Mouse (Mus musculus): ENCODE measurements around the gene Supt4a.

Gene Supt4a

DNA sequence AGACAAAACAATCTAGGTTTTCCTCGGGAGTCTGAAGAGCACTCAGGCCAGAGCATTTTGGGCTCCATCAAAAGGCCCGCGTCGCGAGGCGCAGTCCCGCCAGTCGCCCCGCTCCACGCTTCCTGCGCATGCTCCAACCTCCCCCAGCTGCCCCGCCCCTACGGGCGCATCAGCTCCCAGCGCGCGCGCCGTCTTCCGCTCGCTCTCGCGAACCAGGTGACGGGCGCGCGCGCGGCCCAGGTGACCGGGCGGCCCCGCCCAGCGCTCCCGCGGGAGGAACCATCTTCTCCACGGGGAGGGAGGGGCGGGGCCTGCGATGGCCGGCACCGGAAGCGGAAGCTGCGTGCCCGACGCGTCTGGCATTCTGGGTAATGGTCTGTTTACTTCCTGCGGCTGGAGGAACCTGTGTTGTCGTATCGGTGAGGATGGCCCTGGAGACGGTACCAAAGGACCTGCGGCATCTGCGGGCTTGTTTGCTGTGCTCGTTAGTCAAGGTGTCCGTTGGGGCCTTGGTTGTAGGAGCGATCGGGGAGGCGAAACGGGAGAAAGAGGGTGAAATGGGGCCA lies at the start of gene Supt4a:
Supt4a (plus strand) TSS at position 378 of the 566 bp plus-strand sequence.
- DNase-seq (ENCODE audit: low spot score in 2 of 2): peak; percentile 95 to 97

DNA sequence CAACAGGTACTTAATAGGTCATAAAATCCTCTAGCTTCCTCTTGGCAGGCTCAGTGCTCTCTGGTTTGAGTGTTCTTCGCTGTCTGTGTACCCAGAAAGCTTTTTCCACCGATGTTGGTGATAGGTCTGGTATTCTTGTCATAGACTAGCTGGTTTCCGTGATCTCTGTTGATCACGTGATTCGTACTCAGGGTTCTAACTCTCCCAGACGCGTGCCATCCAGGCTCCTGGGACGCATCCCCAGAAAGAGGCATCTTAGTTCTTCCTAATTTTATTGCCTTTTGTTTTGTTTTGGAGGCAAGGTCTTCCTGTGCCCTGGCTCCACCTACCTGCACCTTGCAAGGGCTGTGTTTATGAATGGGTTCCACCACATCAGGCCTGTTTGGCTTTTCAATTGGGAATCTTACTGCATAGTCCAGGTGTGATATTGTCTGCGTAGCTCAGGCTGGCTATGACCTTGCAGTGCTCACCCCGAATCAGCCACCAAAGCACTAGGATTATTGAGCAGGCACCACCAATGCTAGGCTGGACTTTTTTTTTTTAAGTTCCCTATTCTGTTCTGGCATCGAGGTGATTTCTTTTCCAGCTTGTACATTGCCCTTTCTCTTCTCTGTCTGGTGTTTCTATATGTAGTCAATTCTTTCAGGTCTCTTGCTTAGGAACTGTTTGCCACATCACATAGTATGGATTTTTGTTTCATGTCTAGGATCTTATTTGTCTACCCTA lies 48.7 kb upstream of the Supt4a start:
- DNase-seq (ENCODE audit: low spot score in 2 of 2): no peak

DNA sequence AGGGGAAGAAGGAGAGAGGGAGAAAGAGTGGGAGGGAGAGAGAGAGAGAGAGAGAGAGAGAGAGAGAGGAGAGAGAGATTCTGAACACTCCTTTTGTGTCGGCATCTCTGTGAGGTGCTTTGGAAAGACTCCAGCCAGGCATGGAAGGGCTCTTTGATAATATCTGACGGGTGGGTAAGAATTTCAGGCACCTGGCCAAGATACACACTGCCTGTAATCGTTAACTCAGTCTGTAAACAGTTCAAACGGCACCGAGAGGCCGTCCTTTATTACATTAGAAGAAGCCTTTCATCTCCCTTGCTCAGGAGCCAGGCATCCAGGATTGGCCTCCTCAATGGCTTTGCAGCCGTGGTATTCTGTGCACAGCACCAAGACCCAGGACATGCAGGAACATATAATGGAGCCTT lies 47.9 kb upstream of the Supt4a start:
- peak; percentile 69 to 72 for DNase-seq (ENCODE audit: low spot score in 2 of 2)

DNA sequence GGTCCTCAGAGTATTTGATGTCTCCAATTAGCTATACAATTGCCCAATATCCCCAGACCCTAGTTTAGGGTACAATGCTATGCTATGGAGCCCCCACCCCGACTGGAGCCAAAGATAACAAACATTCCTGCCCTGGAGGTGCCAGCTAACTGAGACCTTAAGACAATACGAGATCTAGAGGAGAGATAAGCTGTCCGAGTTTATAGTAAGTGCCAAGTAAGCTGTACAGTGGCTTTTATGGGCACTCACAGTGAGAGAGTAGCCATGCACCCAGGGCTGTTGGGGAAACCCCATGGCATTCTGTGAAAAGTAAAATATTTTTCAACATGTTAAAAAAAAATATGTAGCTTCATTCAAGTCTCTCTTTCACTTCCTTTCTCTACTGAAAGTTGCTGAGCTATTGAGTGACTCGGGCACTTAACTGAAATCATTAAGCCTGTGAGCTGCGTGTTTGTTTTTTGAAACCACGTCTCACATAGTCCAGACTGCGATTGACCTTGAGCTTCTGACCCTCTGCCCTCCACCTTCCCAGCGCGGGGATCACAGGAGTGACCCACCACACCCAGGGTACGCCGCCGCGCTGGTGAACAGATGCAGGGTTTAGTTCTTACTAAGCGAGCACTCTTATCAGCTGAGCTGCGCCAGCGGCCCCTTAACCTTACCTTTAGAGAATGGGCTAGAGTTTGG lies 47.2 kb upstream of the Supt4a start:
- no peak for DNase-seq (ENCODE audit: low spot score in 2 of 2)

DNA sequence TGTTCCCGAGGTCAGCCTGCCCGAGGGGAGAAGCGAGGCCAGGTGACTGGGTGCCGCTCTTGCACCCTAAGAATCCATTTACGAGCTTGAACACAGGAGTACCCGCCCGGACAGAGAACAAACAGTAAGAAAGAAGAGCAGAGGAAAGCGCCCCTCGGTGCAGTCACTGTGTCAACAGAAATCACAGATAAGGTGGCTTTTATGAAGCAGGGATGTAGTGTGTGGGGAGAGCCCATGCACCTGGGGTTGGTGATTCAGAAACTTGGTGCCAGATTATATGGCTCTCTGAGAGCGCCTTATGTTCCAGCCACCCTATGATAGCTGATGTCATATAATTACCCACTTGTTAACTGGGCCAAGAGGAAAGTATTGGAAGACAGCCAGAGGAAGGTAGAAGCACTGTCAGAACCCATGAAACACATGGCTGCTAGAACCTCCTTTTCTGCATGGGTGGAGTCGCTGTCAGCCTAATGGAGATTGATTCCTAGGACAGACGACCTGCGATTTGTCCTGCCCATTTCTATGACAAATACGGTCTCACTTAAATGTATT lies 40.1 kb upstream of the Supt4a start:
- DNase-seq (ENCODE audit: low spot score in 2 of 2): no peak

DNA sequence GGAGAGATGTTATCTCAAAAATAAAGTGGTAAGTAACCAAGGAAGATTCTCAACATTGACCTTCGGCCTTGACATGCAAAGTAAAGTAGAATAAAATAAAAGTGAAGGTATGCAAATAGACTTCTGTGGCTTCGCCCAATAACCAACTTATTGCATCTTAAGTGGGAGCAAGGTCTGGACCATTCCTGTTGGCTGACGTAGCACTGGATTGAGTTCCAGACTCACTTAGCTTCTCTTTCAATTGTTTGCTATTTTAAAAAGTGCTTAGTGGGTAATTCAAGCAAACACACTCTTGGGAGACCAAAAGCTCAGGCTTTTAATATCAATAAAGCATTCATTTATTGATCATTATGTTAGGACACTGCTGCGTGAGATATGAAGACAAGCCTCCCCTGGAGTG lies 39.2 kb upstream of the Supt4a start:
- DNase-seq (ENCODE audit: low spot score in 2 of 2): no peak

DNA sequence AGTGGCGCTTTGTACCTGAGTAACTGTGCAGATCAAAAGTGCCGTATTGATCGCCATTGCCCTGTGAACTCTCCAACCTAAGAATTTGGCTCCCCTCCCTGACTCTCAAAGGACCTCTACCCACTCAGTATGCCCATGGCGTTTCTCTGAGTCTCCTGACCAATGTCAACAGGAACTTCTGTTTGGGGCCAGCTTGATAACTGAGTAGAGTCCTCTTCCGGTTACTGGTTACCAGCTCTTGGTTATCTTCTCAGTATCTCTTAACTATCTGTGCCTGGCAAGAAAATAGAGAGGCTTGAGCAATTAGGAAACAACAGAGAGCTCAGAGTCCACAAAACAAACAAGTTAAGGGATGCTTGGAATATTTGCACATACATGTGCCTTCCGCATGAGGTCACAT lies 36.2 kb upstream of the Supt4a start:
- no peak for DNase-seq (ENCODE audit: low spot score in 2 of 2)

DNA sequence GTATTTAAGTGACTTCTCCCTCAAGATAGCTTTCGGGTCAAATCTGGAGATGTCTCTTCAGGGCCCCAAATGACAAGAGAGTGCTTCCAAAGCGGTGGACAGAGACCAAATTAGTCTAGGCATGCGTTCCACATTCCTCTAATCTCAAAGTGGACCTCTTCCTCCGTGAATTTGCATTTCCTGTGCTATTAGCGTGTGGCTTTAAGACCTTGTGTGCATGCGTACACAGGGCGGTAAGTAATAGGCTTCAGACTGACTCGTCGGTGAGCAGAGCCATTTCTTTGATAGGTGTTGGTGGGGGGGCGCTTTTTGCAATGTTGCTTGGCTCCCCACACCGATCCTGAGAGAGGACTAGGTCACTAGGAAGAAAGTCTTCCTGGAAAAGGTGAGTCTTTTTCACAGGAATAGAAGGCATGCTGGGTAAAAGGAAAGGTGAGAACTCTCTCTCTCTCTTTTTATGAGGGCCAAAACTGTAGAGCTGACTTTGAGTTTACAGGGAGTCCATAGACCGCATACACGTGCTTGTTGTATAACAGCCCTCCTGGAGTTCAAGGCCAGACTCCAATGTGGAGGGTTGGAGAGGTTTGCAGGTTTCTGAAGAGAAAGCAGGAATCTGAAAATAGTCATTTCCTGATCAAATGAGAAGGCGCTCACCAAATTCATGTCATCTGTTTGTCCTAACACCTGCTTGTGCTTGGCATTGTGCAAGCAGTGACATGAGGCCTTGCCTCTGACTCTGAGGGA lies 35.3 kb upstream of the Supt4a start:
- DNase-seq (ENCODE audit: low spot score in 2 of 2): no peak

DNA sequence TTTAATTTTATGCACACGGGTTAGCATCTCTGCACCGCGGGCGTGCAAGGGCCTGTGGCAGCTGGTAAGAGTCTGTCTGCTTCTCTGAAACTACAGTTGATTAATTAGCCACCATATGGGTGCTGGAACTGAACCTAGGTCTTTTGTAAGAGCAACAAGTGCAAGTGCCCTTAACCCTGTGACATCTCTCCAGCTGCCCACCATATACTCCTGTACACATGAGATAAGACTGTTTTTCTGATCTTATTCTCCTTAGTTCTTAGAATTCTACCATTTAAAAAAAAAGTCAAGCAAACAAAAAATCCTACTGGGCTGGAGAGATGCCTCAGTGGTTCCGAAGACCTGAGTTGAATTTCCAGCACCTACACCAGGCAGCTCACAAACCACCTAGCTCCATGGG lies 33.7 kb upstream of the Supt4a start:
- DNase-seq (ENCODE audit: low spot score in 2 of 2): no peak

DNA sequence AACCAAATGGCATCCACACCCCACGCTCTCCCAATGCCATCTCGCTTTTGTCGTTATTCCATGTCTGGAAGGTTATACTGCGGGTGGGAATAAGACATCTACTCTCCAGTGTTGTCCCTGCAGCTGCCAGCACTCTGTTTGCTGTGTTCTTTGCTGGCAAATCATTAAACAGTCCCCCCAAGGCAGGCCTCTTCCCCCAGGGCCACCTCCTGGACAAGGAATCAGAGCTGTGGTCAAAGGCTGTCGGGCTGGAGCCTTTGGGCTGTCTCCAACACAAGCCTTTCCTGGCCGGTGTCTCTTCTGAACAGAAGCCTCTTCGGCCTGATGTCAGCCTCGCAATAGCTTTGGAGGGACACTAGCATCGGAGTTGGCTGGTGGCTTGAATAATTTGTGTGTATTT lies 33.1 kb upstream of the Supt4a start:
- DNase-seq (ENCODE audit: low spot score in 2 of 2): no peak

DNA sequence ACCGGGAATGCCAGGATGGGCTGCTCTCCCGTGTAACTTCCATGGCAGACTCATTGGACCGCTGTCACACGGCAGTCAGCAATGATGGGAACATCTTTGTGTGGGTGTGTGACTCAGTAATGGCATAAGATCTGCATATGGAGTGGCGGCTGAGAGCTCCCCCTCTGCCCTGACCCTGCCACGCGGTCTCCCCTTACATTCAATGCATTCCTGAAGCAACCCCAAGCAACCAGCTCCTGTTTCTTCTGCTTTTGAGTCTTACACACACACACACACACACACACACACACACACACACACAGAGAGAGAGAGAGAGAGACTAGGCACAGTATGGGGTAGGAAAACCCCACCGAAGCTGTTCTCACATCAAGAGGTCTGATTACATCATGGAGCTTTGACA lies 29.8 kb upstream of the Supt4a start:
- DNase-seq (ENCODE audit: low spot score in 2 of 2): no peak

DNA sequence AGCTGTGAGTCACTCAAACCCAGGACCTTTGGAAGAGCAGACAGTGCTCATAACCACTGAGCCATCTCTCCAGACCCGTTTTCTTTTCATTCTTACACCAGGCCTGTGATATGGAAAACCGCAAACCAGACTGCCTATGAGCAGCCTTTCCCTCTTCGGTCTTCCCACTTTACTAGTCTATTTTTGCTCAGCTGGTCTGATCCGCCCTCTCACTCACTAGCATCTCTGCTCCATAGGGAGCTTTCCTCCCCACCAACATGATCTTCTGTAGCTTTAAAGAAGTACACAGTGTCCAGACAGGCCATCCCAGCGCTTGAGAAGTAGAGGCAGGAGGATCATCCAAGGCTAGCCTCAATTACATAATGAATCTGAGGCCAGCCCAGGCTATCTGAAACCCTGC lies 28.4 kb upstream of the Supt4a start:
- DNase-seq (ENCODE audit: low spot score in 2 of 2): no peak

DNA sequence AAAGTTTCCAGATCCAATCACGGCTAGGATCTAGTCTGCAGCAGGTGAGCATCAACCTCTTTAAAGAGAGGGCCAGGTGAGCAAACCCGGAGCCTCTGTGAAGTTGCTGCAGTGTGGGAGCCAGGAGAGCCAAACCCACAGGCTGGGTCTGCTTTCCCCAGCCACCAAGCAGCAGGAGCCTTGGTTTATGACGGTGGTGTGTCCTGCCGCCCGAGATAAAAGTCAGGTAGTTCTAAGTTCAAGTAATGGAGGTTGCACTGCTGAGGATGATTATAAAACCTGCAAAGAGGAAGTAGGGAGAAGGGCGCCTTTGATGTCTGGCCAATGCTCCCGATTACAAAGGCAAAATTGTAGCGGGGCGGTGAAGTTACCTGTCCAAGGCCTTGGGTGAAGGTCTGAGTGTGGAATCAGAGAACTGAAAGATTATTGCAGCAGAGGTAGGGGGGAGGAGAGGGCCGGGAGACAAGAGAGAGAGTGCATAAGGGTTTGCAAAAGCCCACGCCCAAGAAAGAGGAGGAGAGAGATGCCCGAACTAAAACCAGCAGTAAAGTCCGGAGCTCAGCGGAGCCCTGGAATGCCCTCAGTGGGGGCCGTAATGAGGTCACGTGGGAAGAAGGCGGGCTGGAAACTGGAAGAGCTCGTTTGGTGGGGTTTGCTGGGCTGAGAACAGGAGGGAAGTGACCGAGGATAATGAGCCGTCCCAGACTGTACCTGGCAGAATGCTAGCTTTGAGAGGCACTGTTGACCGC lies 27.7 kb upstream of the Supt4a start:
- DNase-seq (ENCODE audit: low spot score in 2 of 2): no peak

DNA sequence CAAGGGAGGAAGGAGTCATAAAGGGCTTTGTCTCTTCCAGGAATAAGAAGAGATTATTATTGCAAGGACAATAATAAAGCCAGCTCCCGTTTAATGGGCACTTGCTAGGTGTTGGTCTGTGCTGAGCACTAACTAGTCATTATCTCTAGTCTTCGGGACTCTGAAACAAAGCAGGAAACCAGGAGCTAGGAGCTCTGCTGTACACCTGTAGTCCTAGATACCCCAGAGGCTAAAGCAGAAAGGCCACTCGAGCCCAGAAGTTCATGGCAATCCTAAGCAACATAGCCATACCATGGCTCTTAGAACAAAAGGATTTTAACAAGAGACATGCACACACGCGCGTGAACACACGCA lies 27.1 kb upstream of the Supt4a start:
- no peak for DNase-seq (ENCODE audit: low spot score in 2 of 2)

DNA sequence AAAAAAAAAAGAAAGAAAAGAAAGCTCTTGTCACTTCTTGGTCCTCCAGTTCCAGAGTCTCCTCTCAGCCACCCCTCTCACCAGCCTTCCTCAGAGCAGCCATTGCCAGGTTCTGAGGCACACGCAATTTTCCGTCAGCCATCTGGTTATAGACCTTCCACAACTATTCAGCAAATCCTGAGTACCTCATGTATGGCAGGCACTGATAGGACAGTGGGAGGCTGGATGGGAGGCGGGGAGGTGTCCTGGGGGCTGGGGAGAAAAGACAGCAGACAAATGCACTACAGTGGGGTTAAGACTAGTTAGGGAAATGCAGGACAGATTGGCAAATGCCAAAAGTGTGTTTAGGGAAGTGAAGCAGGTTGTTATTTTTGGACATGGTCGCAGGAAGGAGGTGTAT lies 25.2 kb upstream of the Supt4a start:
- no peak for DNase-seq (ENCODE audit: low spot score in 2 of 2)

DNA sequence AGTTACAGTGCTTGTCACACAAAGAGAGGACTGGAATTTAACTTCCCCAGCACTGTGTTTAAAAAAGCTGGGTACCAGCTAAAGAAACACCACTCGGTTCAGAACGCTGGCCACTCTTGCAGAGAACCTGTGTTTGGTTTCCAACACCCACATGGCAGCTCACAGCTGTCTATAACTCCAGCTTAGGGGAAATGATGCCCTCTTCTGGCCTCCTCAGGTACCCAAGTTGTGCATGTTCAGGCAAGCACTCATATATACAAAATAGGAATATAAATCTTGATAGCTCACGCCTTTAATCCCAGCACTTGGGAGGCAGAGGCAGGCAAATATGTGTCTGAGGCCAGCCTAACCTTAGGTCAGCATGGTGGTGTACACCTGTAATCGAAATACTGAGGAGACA lies 21.4 kb upstream of the Supt4a start:
- no peak for DNase-seq (ENCODE audit: low spot score in 2 of 2)

DNA sequence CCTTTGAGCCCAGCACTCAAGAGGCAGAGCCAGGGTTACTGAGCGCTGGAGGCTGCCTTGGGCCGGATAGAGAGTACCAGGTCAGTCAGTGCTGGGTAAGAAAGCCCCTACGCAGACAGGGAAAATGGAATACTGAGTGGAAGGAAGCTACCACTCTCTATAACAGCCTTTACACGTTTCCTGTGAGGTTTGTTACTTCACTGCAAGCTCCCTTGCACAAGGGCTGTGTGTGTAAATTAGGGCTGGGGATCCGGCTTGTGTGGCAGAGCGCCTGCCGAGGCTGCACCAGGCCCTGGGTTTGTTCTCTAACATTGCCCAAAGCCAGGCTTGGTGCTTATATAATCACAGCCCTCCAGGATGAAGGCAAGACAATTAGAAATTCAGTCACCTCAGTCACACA lies 17.8 kb upstream of the Supt4a start:
- no peak for DNase-seq (ENCODE audit: low spot score in 2 of 2)

DNA sequence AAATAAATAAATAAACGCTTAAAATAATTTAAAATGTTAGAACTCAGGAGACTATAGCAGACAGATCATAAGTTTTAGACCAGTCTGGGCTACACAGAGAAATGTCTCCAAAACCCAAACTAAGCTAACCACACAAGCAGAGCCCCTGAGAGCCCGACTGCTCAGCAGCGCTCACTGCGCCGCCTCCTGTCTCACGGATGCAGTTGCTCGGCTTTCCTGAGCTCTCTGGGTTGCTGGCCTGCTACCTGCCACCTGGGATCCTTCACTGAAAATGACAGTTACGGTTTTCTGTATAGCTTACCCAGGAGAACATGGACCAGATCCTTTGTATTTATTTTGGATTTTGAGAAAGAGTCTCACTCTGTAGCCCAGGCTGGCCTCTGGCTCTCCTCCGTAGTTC lies 17.0 kb upstream of the Supt4a start:
- DNase-seq (ENCODE audit: low spot score in 2 of 2): no peak

DNA sequence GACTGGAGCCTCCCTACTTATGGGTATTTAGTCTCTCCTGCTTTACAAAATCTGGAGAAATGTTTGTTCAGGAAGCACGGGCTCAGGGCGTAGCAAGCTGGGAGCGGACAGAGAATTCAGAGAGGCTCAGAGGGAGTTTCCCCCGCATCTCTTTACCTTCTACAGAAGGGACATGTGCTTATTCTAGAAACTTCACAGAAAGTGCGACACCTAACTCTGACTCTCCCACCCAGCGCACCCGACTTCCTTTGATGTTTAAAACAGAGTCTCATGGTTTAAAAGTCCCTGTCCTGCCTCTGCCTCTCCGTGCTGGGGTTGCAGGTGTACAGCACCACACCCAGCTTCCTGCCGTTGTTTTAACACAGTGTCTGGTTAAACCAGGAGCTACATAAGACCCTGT lies 16.5 kb upstream of the Supt4a start:
- DNase-seq (ENCODE audit: low spot score in 2 of 2): no peak

DNA sequence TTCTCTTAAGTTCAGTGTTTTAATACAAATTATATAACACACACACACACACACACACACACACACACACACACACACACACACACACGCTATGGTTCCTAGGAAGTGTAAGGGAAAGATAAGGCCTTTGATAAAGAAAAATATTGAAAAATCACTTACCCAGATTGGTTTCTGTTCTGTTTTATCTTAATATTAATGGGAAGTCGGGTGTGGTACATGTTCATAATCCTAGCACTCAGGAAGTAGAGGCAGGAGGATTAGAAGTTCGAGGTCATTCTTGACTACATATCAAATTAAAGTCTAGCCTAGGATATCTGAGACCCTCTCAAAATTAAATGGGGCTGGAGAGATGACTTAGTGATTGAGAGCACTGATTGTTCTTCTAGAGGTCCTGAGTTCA lies 15.2 kb upstream of the Supt4a start:
- no peak for DNase-seq (ENCODE audit: low spot score in 2 of 2)

DNA sequence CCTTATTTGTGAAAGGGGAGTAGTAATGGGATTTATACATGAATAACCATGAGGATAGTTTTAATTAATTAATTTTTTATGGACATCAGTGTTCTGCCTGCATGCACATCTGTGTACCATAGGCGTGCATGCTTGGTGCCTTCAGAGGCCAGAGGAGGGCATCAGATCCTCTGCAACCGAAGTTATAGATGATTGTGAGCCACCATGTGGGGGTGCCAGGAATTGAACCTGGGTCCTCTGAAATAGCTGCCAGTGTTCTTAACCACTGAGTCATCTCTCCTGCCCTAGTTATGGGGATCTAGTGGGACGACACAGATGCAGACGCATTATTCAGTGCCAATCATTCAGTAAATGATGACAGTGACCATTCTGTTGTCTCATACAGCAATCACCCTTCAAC lies 14.5 kb upstream of the Supt4a start:
- DNase-seq (ENCODE audit: low spot score in 2 of 2): no peak

DNA sequence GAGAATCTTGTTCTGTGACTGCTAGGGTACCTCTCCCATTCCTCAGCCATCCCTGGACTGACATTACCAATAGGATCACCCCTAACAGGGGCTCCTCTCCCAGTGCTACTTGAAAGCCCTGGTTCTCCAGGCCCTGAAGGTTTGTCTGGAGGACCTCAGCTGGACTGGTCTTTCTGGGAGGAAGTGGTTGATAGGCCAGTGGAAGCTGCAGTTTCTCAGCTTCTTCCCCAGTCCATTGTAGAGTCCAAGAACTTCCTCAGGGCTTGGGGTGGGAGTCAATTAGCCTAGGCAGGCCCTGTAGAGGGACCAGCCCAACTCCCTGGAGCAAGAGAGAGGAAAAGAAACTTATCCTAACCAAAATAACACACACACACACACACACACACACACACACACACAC lies 11.8 kb upstream of the Supt4a start:
- no peak for DNase-seq (ENCODE audit: low spot score in 2 of 2)

Measured in right cerebral cortex, postnatal 10 days (tissue).